Mouse (Mus musculus): ENCODE measurements around the gene Wsb1.

DNA sequence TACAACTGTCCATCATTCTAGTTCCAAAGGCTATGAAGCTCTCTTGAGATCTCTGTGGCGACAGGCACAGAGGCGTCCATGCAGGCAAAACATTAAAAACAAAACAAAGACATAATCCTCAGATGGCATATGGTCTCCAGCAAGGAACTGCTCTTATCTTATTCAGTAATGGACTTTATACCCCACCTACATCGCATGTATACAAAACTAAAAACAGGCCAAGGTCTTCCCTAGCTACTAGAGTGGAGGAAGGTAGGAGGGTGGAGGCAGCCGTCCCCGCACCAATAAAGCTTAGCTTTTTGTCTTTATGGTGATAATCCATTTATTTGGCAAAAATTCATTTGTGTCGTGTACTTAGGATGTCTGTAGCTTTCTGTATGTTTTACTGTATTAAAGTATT lies 48.6 kb upstream of the Wsb1 start:
- TF ChIP-seq EP300 (IDR thresholded peaks at IDR 0.05; ENCODE audit: low read depth in 1 of 2, low read length in 2 of 2) (no peak), SIN3A (IDR thresholded peaks at IDR 0.05; ENCODE audit: low read length) (no peak), ZC3H11A (IDR thresholded peaks at IDR 0.05; ENCODE audit: low read depth, low read length) (no peak), TBP (IDR thresholded peaks at IDR 0.05; ENCODE audit: low read depth, low read length) (no peak), POLR2A (IDR thresholded peaks at IDR 0.05; ENCODE audit: control insufficient read depth in 1 of 2, insufficient read depth in 1 of 2, low read depth in 1 of 2, low read length in 2 of 2, poor library complexity in 1 of 2) (no peak), TCF12 (IDR thresholded peaks at IDR 0.05; ENCODE audit: low read depth, low read length) (no peak), MAFK (IDR thresholded peaks at IDR 0.05; ENCODE audit: borderline replicate concordance, low read depth, low read length) (no peak), KAT2A (conservative IDR thresholded peaks at IDR 0.05; ENCODE audit: low read depth, low read length) (no peak), CTCF (IDR thresholded peaks at IDR 0.05 in 2 of 3, conservative IDR thresholded peaks at IDR 0.05 in 1 of 3; ENCODE audit: control insufficient read depth in 1 of 3, insufficient read depth in 1 of 3, low read depth in 2 of 3, low read length in 3 of 3, poor library complexity in 1 of 3, severe bottlenecking in 1 of 3) (no peak), RCOR1 (IDR thresholded peaks at IDR 0.05; ENCODE audit: low read depth, low read length) (no peak), E2F4 (IDR thresholded peaks at IDR 0.05; ENCODE audit: borderline replicate concordance, low read depth, low read length) (no peak), ZKSCAN1 (IDR thresholded peaks at IDR 0.05; ENCODE audit: low read depth, low read length) (no peak), GATA1 (IDR thresholded peaks at IDR 0.05; ENCODE audit: low read depth, low read length) (no peak)

Measured in MEL (cell line).